Mouse (Mus musculus) kidney, adult 2 months (tissue): ENCODE measurements around the gene 4930402H24Rik.

Experiments used
- CTCF ChIP-seq: fragments of 200-500 bp; conservative IDR thresholded peaks from 2 replicates; pipeline ENCODE4 v1.5.1; 2011; ENCODE audit warnings: low read depth, mild to moderate bottlenecking, control low read depth, low read length, moderate library complexity, mixed read lengths; ENCODE audit not compliant: insufficient read depth, insufficient read length
- POLR2A ChIP-seq: fragments of 200-500 bp; IDR thresholded peaks from one replicate; pipeline ENCODE4 v1.6.1; 2011; ENCODE audit warnings: low read depth, low read length, control low read depth

DNA sequence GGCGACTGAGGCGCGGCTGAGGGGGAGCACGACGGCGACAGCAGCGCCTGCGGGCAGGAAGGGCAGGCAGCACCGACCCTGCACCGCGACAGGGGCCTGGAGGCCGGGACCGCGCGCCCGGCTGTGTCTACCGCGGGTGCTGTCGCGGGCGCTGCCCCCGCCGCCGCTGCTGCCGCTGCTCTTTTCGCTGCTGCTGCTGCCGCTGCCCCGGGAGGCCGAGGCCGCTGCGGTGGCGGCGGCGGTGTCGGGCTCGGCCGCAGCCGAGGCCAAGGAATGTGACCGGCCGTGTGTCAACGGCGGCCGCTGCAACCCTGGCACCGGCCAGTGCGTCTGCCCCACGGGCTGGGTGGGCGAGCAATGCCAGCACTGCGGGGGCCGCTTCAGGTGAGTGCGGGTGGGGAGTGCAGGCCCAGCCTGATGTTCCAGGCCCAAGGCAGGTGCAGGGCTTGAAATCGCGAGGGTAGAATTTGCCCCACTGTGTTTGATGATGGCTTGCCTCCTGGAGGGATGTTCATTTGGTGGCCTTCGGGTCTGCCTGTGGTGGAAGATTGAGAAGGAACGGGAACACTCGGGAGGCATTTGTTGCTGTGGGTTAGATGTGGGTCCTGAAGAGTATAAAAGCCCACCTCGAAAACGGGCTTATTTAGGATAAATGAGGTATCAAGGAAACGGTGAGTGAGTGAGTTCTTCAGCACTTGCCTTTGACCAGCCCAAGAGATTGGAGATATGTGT lies 544 bp upstream of the 4930402H24Rik start:
- TF ChIP-seq CTCF (no peak), POLR2A (no peak)
